Mouse (Mus musculus): ENCODE results near the gene Fastk.

- no peak for TF ChIP-seq CTCF (IDR thresholded peaks at IDR 0.05; ENCODE audit: low read depth)
- no peak for TF ChIP-seq EP300 (IDR thresholded peaks at IDR 0.05; ENCODE audit: low read depth)
Measured at GRCm38 (mm10) chr5:24446630-24447029, 1.5 kb upstream of the Fastk start.

Data from heart, postnatal 0 days (tissue).